Mouse (Mus musculus) embryo, embryonic 10 days (tissue): ENCODE results near the gene Selplg.
"Not testable (repeated sequence)": the region's sequence is repeated elsewhere in the genome, so short reads cannot be mapped to it uniquely, and the experiment has no call there.

Experiments used
- DNase-seq: peaks from one replicate; pipeline ENCODE4 v3.0.0-alpha.2; 2015; ENCODE audit warnings: low spot score

Selplg gene

DNA sequence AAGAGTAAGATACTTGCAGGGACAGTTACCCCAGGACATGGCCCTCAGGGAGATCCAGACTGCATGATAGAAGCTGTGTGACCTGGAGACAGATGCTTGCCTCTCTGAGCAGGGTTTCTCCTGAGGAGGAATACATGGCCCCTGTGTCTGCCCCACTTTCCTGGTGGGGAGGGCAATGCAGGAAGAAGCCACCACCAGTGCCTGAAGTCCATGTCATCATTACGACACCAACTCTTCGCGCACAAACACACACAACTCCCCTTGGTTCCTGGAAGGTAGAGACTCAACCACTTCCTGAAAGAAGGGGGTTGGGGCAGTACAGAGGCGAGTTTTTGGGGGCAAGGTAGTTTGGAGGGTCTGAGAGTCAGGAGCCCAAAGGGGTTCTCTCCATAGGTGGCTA lies 8.2 kb downstream of the Selplg start:
- DNase-seq, result no peak

DNA sequence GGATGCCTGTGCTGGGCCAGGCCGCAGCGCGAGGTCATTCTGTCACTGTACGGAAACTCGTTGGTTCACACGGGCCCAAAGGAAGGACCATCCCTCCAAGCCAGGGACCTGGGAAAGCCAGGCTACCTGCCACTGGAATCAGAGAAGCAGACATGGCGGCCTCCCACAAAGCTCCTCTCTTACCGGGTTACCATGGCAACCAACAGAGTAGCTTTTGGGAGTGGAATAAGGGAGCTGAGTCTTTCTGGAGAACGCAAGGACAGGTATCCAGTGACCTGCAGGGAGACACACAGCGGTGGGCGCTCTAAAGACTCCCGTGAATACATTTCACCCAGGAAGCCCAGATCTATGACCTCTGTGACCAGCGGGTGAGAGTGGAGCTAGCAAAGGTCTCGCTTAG lies 13.9 kb downstream of the Selplg start:
- no peak for DNase-seq

DNA sequence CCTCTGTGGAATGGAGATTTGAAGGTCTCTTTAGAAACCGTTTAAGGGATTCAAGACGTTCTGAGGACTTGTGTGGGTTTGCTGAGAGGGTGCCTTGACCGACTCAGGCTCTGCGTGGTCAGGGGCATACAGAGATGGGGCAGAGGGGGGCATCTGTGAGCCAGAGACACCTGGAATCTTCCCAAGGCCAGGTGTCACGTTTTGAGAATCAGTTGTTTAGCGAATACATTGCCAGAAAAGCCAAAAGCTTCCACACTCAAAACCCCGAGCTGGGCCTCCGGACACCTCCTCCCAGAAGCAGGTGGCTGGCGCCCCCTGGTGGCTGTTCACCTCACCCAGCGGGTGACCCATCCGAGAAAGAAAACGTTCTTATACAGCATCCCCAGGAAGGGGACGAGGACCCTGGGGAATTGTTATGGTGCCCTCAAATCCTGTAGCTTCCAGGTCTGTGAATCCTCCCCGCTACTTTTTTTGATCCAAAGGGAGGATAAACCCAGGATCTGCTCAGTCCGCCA lies 16.7 kb downstream of the Selplg start:
- DNase-seq, result peak; percentile 84

DNA sequence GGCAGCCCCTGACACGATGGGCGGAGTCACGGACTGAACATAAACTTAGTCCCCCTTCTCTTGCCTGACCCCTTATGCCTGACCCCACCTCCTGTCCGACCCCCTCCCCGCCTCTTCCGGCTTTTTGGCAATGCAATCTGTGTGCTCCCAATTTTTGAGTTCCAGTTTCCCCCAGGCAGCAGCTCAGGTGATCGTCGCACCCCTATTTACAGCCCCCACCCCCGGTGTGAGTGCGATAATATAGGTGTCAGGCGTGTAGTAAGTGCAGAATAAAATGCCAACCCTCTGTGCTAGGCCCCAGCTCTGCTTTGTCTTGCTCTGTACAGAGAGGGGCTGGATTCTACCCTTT lies 17.4 kb downstream of the Selplg start:
- no peak for DNase-seq

DNA sequence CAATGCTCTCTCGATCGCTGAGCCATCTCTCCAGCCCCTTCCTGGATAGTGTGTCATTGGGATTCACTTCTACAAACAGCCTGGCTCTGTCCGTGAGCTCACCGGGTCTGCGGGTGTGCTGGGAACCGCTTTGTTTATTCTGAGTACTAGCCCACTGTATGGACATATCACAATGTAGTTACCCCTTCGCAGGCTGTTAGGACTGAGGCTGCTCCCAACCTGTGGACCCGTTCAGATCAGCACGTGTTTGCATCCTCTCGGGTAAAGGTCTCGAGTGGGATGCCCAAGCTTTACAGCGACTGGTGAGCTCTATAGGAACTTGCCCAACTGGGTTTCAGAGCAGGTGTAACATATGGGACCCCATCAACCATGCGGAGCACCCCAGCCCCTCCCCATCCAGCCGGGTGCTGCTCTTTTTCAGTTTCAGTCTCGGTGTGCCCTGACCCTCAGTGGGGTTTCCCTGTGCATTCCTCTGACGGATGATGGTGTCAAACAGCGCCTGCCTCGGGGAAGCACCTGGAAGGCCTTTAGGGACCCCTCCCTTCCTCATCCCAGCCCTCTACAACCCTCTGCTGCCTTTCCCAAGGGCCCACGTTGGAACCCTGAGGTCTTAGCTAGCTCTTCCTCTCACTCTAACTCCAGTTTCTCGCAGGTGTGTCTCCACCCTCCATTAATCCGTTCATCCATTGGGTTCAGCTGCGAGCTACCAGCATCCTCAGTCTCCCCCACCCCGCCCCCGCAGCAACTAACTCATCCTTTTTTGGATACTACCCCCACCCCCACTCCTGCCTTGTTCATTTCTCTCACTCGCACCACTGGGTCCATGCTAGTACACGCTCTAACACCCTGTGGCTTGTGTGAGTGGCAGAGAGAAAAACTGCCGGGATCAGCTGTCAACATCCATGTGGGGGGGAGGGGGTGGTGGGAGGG lies 18.1 kb downstream of the Selplg start:
- DNase-seq, result no peak

DNA sequence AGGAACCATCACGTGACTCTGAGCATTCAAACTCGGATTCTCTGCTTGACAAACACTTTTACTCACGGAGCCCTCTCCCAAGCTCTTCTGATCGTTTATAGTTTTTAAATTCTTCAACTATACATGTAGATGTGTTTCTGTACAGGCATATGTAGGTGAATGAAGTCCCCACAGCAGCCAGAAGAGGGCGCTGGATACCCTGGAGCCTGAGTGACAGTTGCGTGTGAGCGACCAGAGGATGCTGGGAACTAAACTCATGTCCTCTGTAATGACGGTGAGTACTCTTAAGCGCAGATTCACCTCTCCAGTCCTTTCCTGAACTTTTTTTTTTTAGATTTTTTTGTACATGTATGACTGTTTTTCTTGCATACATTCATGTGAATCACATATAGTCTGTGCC lies 18.8 kb downstream of the Selplg start:
- DNase-seq, result no peak

DNA sequence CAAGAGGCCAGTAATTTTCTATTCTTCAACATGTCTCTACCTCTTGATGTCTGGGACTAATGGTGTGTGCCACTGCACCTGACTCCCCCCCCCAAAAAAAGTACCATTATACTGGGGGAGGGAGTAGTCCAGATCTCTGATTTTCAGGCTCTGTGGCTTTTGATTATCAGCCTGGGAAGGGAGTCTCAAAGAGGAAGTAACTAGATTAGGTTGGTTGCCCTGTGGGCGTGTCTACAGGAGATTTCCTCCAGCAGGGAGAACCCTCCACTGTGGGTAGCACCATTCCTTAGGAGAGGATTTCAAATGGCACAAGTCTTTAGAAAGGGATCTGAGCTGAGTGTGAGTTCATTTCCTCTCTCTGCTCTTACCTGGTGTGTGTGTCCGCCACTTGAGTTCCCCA lies 19.8 kb downstream of the Selplg start:
- no peak for DNase-seq

DNA sequence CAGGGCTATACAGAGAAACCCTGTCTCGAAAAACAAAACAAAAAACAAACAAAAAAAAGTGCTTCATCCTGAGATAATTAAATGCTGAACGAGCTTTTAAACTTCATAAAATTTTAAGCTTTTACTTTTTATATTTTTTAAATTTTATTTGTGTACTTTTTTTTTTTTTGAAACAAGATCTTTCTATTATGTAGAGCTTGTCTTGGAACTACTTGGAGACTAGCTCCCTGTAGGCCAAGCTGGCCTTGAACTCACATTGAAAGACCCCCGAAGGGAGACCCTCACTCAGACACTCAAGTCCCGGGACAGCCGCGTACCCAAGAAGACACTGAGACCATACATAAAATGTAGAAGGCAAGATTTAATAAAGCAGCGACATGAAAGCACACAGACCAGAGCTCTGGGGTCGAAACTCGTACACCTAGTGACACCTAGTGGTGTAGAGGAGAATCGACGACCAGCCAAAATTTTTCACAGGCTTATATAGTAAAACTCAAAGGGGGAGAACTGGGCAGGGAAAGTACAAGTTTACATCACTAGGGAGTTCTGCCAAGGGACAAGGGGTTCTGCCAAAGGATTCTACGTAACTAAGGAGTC lies 20.5 kb downstream of the Selplg start:
- not testable (repeated sequence) for DNase-seq

DNA sequence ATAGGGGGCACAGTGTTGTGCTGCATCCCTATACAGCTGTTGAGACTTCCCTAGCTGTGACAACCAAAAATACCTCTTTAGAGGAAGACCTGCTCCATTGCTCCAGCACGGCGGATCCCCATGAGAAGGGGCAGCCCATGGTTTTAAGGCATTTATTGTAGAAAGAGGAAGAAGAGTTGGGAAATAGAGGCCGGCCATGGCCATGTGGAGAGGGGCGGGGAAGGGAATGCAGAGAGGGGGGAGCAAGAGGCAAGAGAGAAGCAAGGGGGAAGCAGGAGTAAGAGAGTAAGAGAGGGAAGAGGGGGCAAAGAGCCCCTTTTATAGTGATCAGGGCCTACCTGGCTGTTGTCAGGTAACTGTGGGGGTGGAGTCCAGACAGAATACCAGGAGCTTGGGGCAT lies 22.3 kb downstream of the Selplg start:
- no peak for DNase-seq

DNA sequence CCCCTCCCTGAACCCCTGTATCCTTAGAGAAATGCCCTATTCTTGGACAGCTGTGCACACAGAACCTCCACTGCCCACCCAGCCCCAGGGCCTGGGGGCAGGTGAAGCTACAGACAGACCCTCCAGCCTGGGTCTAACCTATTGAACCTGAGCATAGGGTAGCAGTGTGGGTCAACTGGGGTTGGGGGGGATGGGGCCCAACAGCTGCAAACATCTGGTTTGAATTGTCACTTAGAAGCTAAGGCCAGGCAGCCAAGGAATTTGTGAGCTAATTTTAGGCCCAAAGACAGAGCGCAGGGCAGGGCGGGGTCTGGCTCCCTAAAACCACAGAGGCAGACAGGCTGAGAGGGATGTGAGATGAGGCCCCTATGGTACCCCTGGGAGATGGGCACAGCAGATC lies 24.3 kb downstream of the Selplg start:
- DNase-seq, result peak; percentile 78

DNA sequence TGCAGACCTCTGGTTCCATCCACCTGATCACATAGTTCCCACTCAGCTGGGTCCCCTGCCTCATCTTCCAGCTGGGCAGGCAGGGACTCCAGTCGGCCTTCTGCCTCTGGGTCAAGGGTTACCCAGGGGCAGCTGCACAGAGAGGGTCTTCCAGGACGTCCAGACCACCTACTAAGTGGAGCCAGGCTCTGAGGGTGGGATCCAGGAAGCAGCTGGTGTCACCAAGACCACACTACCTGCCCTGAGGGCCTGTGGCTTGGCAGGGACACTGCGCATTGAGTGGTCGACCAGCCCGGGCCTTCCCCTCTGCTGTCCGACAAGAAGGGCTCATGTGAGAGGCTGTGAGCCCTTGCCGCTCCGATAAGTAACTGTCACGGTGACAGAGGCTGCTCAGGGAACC lies 24.7 kb downstream of the Selplg start:
- DNase-seq, result peak; percentile 51

DNA sequence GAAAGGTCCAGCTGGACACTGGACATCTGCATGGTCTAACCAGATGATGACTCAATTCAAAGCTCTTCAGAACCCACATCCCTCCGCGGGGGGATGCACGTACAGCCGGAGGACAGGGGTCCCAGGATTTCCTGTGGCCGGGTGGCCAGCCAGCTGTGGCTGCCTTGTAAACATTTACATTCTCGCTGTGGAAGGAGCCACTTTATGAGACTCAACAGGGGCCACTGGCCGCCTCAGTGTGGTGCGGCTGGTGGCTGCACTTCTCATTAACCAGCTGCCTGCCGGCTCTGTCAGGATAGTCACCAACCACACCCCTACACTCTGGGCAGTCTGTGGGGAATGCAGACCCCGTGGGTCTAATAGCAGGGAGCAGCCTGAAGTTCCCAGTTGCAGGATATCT lies 26.0 kb downstream of the Selplg start:
- DNase-seq, result peak; percentile 24

DNA sequence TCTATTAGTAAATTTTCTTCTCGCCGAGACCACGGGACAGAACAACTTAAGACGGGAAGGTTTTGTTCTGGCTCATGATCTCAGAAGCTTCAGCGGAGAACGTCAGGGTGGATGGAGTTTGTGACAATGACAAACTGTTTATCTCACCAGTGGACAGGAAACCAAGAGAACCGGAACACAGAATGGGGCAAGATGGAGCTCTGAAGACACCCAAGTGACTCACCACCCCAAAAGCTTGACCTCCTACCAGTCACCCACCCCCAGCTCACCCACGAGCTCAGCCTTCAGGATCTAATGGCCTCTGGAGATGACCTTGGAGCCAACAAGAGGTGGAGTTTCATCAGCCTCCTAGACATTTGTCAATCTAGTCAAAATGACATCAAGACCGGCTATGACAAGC lies 27.1 kb downstream of the Selplg start:
- no peak for DNase-seq

DNA sequence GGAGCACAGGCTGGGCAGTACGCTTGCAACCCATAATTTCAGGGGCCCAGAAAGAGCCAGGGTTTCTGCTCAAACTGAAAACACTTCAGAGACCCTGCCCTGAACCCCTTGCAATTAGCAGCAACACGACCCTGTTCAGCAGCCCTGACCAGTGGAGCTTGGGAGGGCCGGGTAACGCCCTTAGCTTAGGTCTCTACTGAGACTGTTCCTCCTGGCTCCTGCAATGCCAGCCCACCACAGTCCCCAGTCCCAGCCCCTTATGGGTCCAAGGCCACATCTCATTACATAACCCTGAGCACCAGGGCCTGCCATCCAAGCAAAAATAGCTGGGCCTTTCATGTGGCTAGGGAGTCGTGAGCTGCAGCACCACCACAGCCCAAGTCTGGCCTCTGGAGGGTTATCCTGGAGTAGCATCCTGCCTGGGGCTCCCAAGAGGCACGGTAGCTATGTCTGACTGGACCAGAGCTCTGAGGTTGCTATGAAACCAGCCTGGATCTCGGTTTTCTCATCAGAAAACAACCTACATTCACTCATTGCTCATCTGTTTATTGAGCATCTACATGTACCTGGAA lies 28.0 kb downstream of the Selplg start:
- DNase-seq, result no peak

DNA sequence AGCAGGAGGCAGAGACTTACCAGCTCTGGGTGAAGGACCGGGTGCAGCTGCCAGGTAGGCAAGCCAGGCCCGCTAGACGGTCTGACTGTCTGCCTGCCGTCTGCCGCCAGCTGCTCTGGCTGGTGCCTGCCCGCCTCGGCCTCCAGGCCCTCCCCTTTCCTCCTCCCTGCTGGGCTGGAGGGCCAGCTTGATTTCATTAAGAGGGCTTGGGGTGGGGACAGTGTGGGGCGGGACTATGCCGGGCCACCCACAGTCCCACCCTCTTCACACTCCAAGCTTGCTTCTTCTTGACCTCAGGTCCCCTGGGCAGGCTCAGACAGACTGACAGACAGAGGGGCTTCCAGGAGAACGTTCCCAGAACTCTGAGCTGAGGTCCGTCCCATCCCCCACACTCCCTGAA lies 32.2 kb downstream of the Selplg start, which contains the start of gene Tmem119:
Gene Tmem119, minus strand, starts transcription at position 237 of the 400 bp plus-strand sequence.
- peak; percentile 85 for DNase-seq

DNA sequence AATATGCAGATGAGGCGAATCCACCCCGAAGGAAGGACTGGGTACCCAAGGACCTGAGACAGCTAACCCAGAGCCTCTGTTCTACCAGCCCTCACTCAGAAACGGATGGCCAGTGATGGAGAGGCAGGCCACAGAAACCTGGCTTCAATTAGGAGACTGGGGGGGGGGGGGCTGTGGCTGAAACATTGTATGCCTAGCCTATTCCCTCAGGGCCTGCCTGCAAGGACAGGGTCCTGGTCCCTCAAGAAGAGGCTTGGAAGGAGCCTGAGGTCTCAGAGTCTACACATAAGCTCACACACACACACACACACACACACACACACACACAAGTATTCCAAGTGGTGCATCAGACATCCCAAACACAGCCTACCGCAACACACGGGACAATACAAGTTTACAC lies 32.8 kb downstream of the Selplg start:
- no peak for DNase-seq

DNA sequence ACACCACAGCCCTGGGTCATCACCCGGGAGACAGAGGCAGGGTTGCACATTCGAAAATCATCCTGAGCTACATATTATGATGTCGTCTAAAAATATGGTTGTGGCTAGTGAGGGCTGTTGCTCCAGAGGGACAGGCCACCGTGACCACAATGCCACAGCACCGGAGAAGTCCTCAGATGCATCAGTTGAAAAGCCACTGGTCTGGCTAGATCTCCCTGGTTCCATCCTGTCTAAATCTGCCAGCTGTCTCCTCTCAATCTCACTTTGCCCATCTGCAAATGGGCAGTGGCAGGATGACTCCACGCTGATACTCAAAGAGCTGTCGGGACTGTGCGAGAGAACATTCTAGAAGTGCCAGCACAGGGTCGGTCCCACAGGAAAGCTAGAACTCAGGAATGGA lies 33.9 kb downstream of the Selplg start:
- DNase-seq, result no peak

DNA sequence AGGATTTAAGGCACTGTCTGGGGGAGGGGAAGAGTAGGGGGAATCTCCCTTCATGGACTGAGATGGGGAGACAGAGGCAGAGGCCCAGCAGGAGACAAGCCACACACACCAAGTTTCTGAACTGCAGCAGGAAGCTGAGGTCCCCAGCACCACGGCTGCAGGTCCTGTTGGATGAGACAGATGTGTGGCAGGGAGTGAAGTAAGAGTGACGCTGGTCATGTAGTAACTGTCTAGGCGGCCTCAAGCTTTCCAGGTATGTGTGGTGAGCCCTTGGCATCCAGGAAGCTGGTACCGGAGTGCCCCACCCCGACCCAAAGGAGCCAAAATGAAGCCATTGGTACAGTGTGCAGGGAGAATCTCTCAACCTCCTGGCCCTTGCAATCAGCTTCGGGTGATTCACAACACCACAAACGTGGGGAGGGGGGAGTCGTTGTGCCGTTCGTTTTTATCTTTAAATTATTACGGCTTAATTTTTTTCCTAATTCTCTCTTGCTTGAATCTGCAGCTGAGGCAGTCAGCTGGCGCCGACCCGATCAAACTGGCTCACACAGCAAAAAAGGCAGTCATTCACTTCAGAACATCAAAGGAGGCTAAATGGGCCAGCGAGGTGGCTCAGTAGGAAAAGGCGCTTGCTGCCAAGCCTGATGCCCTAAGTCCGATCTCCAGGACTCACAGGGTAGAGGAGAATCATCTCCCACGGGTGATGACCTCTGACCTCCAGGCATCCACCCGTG lies 35.1 kb downstream of the Selplg start:
- peak; percentile 38 for DNase-seq

DNA sequence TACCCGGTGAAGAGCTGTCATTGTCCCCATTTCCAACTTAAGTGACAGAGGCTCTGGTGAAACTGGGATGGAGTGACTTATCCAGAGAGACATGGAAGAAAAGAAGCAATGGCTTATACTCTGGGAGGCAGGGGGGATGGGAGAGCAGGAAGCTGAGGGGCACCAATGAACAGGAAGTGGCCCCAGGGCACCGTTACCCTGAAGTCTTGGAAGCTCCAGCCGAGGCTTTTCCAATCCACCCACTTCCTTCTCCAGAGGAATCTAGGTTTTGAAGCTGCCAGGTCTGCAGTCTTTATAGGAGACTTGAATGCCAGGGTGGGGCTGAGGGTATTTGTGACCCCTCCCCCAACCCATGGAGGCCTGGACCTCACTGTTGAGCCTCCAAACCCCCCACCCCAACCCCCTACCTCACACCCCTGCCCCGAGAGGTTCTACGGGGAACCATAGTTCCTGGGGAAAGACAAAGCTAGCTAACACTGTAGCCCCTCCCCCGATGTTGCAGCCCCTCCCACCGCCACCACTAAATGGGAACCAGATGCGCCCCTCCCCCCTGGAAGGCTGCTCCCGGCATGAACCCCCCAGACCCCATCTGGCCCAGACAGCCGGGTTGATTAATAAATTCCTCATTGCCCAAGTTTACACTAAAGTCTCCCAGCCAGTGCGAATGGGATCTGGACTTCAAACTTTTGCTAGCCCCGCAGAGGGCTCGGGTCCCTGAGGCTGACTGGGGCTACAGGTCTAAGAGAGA lies 35.9 kb downstream of the Selplg start:
- DNase-seq, result peak; percentile 81

DNA sequence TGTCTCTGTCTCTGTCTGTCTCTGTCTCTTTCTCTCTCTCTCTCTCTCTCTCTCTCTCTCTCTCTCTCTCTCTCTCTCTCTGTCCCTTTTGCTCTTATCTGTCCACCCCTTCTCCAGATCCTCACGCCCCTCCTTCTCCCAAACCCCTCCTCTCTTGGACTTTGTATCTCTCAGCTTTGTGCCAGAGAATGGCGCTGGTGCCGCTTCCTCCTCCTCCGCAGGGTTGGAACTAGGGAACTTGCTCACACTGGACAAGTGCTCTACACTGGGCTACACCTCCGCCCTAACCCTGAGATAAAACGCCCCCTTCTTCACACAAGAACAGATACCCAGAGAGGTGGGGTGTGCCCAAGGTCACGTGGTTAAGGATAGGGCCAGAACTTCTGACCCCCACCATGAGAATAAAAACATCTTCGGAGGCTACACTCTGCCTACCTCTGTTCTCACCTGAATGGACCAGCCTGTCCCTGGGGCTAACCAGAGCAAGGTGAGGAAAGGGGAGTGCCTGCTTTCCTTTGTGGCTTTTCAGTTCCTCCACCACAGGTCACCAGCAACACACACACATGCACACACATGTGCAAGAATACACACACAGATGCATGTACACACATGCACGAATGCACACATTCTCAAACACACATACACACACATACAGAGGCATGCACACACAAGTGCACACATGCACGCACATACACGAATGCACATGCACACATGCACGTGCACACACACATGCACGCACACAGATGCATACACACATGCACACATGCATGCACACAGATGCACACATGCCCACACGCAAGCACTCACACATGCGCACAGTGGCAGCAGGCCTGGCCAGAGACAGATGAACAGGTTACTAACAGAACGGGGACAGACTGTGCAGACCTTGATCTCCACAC lies 41.0 kb downstream of the Selplg start:
- DNase-seq, result no peak
